Comparison of ENCODE assay signal across 10 mouse cellular contexts in genomic region chr10:128888941-128889827, GRCm38 (mm10). TPM values are rescaled to one million over a fixed set of nuclear protein-coding genes. Genes with fewer than 3 reads are reported as not detected.
DNase-seq lines count a peak whose midpoint lies in the region; ATAC-seq lines count a peak whose summit lies in the region.
"Had no signal": no experiment of that assay in that cellular context is flagged by ENCODE, and none has a peak within 500 bp of the region (broad histone marks: within the 10 kb centered on the region; RNA-seq: fewer than 3 reads in every experiment).

No protein-coding gene starts in this region.

- H3K27me3 ChIP-seq in kidney, embryonic 15.5 days: peaks cover 15% of the 10 kb centered on the region
- H3K27me3 ChIP-seq in embryonic facial prominence, embryonic 11.5 days (ENCODE audit: control insufficient read depth, insufficient read depth, low read length): no peaks in the 10 kb centered on the region
- H3K27me3 ChIP-seq in intestine, embryonic 15.5 days (replicated peaks): 0 out of 2 replicates have a peak, but pooled peaks cover 4% of the 10 kb centered on the region
- no peaks in the 10 kb centered on the region for H3K27me3 ChIP-seq in neural tube, embryonic 11.5 days (ENCODE audit: control insufficient read depth, insufficient read depth, low read length)
- H3K27me3 ChIP-seq: Patski had no signal

- peak overlapping the region; percentile 81 for H3K4me3 ChIP-seq in kidney, embryonic 15.5 days (replicated peaks)
- H3K4me3 ChIP-seq in embryonic facial prominence, embryonic 11.5 days (ENCODE audit: low read depth, low read length): peak overlapping the region; percentile 71
- H3K4me3 ChIP-seq in intestine, embryonic 15.5 days (replicated peaks): peak overlapping the region; percentile 26
- H3K4me3 ChIP-seq in neural tube, embryonic 11.5 days (ENCODE audit: low read depth, low read length): peak overlapping the region; percentile 80
- H3K4me3 ChIP-seq: megakaryocyte, embryonic 14.5 days had no signal

- 0% methylated on average over 5 of the region's 7 CpGs for WGBS in kidney, embryonic 15.5 days
- 2% methylated on average over 7 of the region's 7 CpGs for WGBS in embryonic facial prominence, embryonic 11.5 days
- 1% methylated on average over 7 of the region's 7 CpGs for WGBS in intestine, embryonic 15.5 days
- WGBS in neural tube, embryonic 11.5 days: 2% methylated on average over 7 of the region's 7 CpGs

- peak overlapping the region; percentile 36 for H3K9ac ChIP-seq in kidney, embryonic 15.5 days
- H3K9ac ChIP-seq in embryonic facial prominence, embryonic 11.5 days (replicated peaks; ENCODE audit: low read length): peak overlapping the region; percentile 37
- peak overlapping the region; percentile 28; the same call in 1 of the 2 replicates for H3K9ac ChIP-seq in intestine, embryonic 15.5 days
- H3K9ac ChIP-seq in neural tube, embryonic 11.5 days (ENCODE audit: low read length): peak overlapping the region; percentile 53

- peak overlapping the region; percentile 95 for H3K27ac ChIP-seq in kidney, embryonic 15.5 days
- H3K27ac ChIP-seq in embryonic facial prominence, embryonic 11.5 days (replicated peaks; ENCODE audit: low read depth, low read length): peak overlapping the region; percentile 77
- peak overlapping the region; percentile 48; the same call in 1 of the 2 replicates for H3K27ac ChIP-seq in intestine, embryonic 15.5 days
- peak overlapping the region; percentile 95 for H3K27ac ChIP-seq in neural tube, embryonic 11.5 days (ENCODE audit: low read depth, low read length)

- DNase-seq in kidney, postnatal 36 days: no peak
- peak; percentile 88 for DNase-seq in embryonic facial prominence, embryonic 11.5 days (ENCODE audit: low spot score)
- DNase-seq in neural tube, embryonic 11.5 days (ENCODE audit: low spot score): peak; percentile 59
- DNase-seq in right cerebral cortex, postnatal 36 days (ENCODE audit: low spot score in 2 of 2): no peak
- DNase-seq in right cerebral cortex, adult 18-20 months: no peak
- no peak for DNase-seq in adrenal gland, postnatal 14 days

- H3K9me3 ChIP-seq in kidney, embryonic 15.5 days (replicated peaks): no peaks in the 10 kb centered on the region
- no peaks in the 10 kb centered on the region for H3K9me3 ChIP-seq in embryonic facial prominence, embryonic 11.5 days (replicated peaks; ENCODE audit: control insufficient read depth, low read length)
- no peaks in the 10 kb centered on the region for H3K9me3 ChIP-seq in intestine, embryonic 15.5 days
- no peaks in the 10 kb centered on the region for H3K9me3 ChIP-seq in neural tube, embryonic 11.5 days (ENCODE audit: control insufficient read depth, low read length)
- H3K9me3 ChIP-seq: megakaryocyte, embryonic 14.5 days had no signal

- H3K4me1 ChIP-seq in kidney, embryonic 15.5 days: peaks cover 48% of the 10 kb centered on the region
- no peaks in the 10 kb centered on the region for H3K4me1 ChIP-seq in embryonic facial prominence, embryonic 11.5 days (ENCODE audit: control insufficient read depth, insufficient read depth, low read length)
- H3K4me1 ChIP-seq in intestine, embryonic 15.5 days (replicated peaks): peaks cover 21% of the 10 kb centered on the region
- H3K4me1 ChIP-seq in neural tube, embryonic 11.5 days (ENCODE audit: control insufficient read depth, insufficient read depth, low read length): peaks cover 14% of the 10 kb centered on the region

- H3K4me2 ChIP-seq in kidney, embryonic 15.5 days: peak overlapping the region; percentile 90
- H3K4me2 ChIP-seq in embryonic facial prominence, embryonic 11.5 days (ENCODE audit: low read depth, low read length): peak overlapping the region; percentile 72
- H3K4me2 ChIP-seq in intestine, embryonic 15.5 days (replicated peaks): peak overlapping the region; percentile 92
- peak overlapping the region; percentile 68 for H3K4me2 ChIP-seq in neural tube, embryonic 11.5 days (ENCODE audit: low read depth)

- peak; percentile 61 for ATAC-seq in kidney, embryonic 15.5 days (replicated peaks; ENCODE audit: low FRiP score)
- peak; percentile 67 for ATAC-seq in embryonic facial prominence, embryonic 11.5 days (replicated peaks; ENCODE audit: insufficient number of reproducible peaks, low FRiP score, low TSS enrichment, low read depth)
- 0 out of 2 replicates have a peak, but pooled peaks have one; percentile 4 for ATAC-seq in intestine, embryonic 15.5 days
- ATAC-seq in neural tube, embryonic 11.5 days (ENCODE audit: insufficient read depth, low FRiP score, low TSS enrichment): peak; percentile 43
- ATAC-seq: Patski had no signal

- H3K36me3 ChIP-seq in kidney, embryonic 15.5 days: peaks cover 37% of the 10 kb centered on the region
- peaks cover 8% of the 10 kb centered on the region for H3K36me3 ChIP-seq in embryonic facial prominence, embryonic 11.5 days (replicated peaks; ENCODE audit: control insufficient read depth, insufficient read depth, low read depth, low read length)
- H3K36me3 ChIP-seq in intestine, embryonic 15.5 days: no peaks in the 10 kb centered on the region
- peaks cover 10% of the 10 kb centered on the region for H3K36me3 ChIP-seq in neural tube, embryonic 11.5 days (ENCODE audit: control insufficient read depth, insufficient read depth, low read length)

RNA-seq across cellular contexts. Expression of gene Gdf11, which starts 2.3 kb away (rescaled TPM):
- 7.2 and 8.7 TPM in 2 replicates for polyA plus RNA-seq in kidney, embryonic 15.5 days (2015; fragmentation: Nextera tagmentation; extraction: Ambion mirVana)
- 10.5 and 10.9 TPM in 2 replicates for polyA plus RNA-seq in embryonic facial prominence, embryonic 11.5 days (2014; fragmentation: Nextera tagmentation; extraction: Ambion mirVana)
- polyA plus RNA-seq in intestine, embryonic 15.5 days (2015; fragmentation: Nextera tagmentation; extraction: Ambion mirVana): 3.5 and 3.9 TPM in 2 replicates
- 16.4 and 17.7 TPM in 2 replicates for polyA plus RNA-seq in neural tube, embryonic 11.5 days (2014; fragmentation: Nextera tagmentation; extraction: Ambion mirVana)
- 3.0 and 3.9 TPM in 2 replicates for total RNA-seq in adrenal gland, postnatal 14 days (2021)

RNA-seq across cellular contexts. Expression of gene Cd63, which starts 11.6 kb away (rescaled TPM):
- 671 and 731 TPM in 2 replicates for polyA plus RNA-seq in kidney, embryonic 15.5 days (2015; fragmentation: Nextera tagmentation; extraction: Ambion mirVana)
- 324 and 334 TPM in 2 replicates for polyA plus RNA-seq in embryonic facial prominence, embryonic 11.5 days (2014; fragmentation: Nextera tagmentation; extraction: Ambion mirVana)
- 708 and 725 TPM in 2 replicates for polyA plus RNA-seq in intestine, embryonic 15.5 days (2015; fragmentation: Nextera tagmentation; extraction: Ambion mirVana)
- 192 and 208 TPM in 2 replicates for polyA plus RNA-seq in neural tube, embryonic 11.5 days (2014; fragmentation: Nextera tagmentation; extraction: Ambion mirVana)
- total RNA-seq in adrenal gland, postnatal 14 days (2021): 217 and 234 TPM in 2 replicates

RNA-seq across cellular contexts. Expression of gene Rdh5, which starts 33.5 kb away (rescaled TPM):
- polyA plus RNA-seq in kidney, embryonic 15.5 days (2015; fragmentation: Nextera tagmentation; extraction: Ambion mirVana): 15.3 and 18.8 TPM in 2 replicates
- polyA plus RNA-seq in embryonic facial prominence, embryonic 11.5 days (2014; fragmentation: Nextera tagmentation; extraction: Ambion mirVana): 9.2 and 11.4 TPM in 2 replicates
- 11.7 and 12.0 TPM in 2 replicates for polyA plus RNA-seq in intestine, embryonic 15.5 days (2015; fragmentation: Nextera tagmentation; extraction: Ambion mirVana)
- 10.7 and 11.2 TPM in 2 replicates for polyA plus RNA-seq in neural tube, embryonic 11.5 days (2014; fragmentation: Nextera tagmentation; extraction: Ambion mirVana)
- 10.9 and 15.5 TPM in 2 replicates for total RNA-seq in adrenal gland, postnatal 14 days (2021)

RNA-seq across cellular contexts. Expression of gene Bloc1s1, which starts 34.7 kb away (rescaled TPM):
- 220 and 231 TPM in 2 replicates for polyA plus RNA-seq in kidney, embryonic 15.5 days (2015; fragmentation: Nextera tagmentation; extraction: Ambion mirVana)
- 196 and 213 TPM in 2 replicates for polyA plus RNA-seq in embryonic facial prominence, embryonic 11.5 days (2014; fragmentation: Nextera tagmentation; extraction: Ambion mirVana)
- 194 and 203 TPM in 2 replicates for polyA plus RNA-seq in intestine, embryonic 15.5 days (2015; fragmentation: Nextera tagmentation; extraction: Ambion mirVana)
- polyA plus RNA-seq in neural tube, embryonic 11.5 days (2014; fragmentation: Nextera tagmentation; extraction: Ambion mirVana): 215 and 227 TPM in 2 replicates
- 220 TPM in 2 replicates for total RNA-seq in adrenal gland, postnatal 14 days (2021)

RNA-seq across cellular contexts. Expression of gene Itga7, which starts 44.4 kb away (rescaled TPM):
- polyA plus RNA-seq in kidney, embryonic 15.5 days (2015; fragmentation: Nextera tagmentation; extraction: Ambion mirVana): 3.6 and 4.2 TPM in 2 replicates
- polyA plus RNA-seq in embryonic facial prominence, embryonic 11.5 days (2014; fragmentation: Nextera tagmentation; extraction: Ambion mirVana): 2.3 and 2.7 TPM in 2 replicates
- 2.9 and 3.8 TPM in 2 replicates for polyA plus RNA-seq in intestine, embryonic 15.5 days (2015; fragmentation: Nextera tagmentation; extraction: Ambion mirVana)
- polyA plus RNA-seq in neural tube, embryonic 11.5 days (2014; fragmentation: Nextera tagmentation; extraction: Ambion mirVana): 4.2 and 4.5 TPM in 2 replicates
- 18.7 and 19.0 TPM in 2 replicates for total RNA-seq in adrenal gland, postnatal 14 days (2021)

Comparison
In these comparisons a context has a peak if more than half of its experiments do, and no peak if none do; other contexts are left out.
1. ATAC-seq: peak in every context shown above with its lines; median percentile 67 in embryonic facial prominence, embryonic 11.5 days; 61 in kidney, embryonic 15.5 days; 43 in neural tube, embryonic 11.5 days; 4 in intestine, embryonic 15.5 days.
2. H3K4me3 ChIP-seq: peak in every context shown above with its lines; median percentile 81 in kidney, embryonic 15.5 days; 80 in neural tube, embryonic 11.5 days; 71 in embryonic facial prominence, embryonic 11.5 days; 26 in intestine, embryonic 15.5 days.
3. DNase-seq: peak in embryonic facial prominence, embryonic 11.5 days (single experiment) and neural tube, embryonic 11.5 days (single experiment); none in kidney, postnatal 36 days (0 of 2), right cerebral cortex, postnatal 36 days (0 of 2), right cerebral cortex, adult 18-20 months (single experiment) and adrenal gland, postnatal 14 days (single experiment).
4. Peak in every context shown above with its lines, with median percentiles within 50 percentile points of each other: H3K27ac ChIP-seq, H3K4me2 ChIP-seq and H3K9ac ChIP-seq.